Mouse (Mus musculus) G1E-ER4 (cell line): ENCODE results near the gene Lrfn2. TPM values are rescaled to one million over a fixed set of nuclear protein-coding genes. Genes with fewer than 3 reads are reported as not detected.

Experiments
- GATA1 ChIP-seq: IDR thresholded peaks from one replicate; pipeline ENCODE4 v1.8.0; 2012; ENCODE audit warnings: low read length, inconsistent platforms
- polyA plus RNA-seq: library from polyadenylated mRNA; stranded (reverse); fragments of >175 nt; gene quantifications from 2 replicates; pipeline ENCODE4 v1.2.3, GENCODE M21; 2012

Lrfn2 gene
- polyA plus RNA-seq, 1 experiment = not detected

DNA sequence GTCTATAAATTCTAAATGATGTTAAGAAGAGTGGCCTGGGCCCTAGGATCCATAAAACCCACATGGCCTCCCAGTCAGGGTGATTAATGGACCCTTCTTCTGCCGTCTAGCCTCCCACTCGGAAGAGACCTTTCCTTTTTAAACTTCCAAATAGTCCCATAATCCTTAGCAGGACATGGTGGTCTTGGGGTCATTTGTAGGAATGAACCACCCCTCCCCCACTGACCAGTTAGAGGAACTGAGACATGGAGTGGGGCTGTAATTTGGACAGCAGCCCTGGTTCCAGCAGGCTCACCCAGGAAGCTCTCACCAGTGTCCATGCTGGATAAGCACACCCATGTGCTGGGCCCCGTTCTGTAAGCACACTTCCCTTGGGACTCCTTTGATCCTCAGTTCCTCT lies 14.6 kb downstream of the Lrfn2 start:
- TF ChIP-seq GATA1 = no peak

GRCm38 (mm10) chr17:48951250-48951649 lies 19.1 kb downstream of the Lrfn2 start:
- no peak for TF ChIP-seq GATA1

GRCm38 (mm10) chr17:48956033-48956631 lies 24.0 kb downstream of the Lrfn2 start:
- no peak for TF ChIP-seq GATA1

GRCm38 (mm10) chr17:48960161-48960698 lies 28.1 kb downstream of the Lrfn2 start:
- TF ChIP-seq GATA1 = no peak

DNA sequence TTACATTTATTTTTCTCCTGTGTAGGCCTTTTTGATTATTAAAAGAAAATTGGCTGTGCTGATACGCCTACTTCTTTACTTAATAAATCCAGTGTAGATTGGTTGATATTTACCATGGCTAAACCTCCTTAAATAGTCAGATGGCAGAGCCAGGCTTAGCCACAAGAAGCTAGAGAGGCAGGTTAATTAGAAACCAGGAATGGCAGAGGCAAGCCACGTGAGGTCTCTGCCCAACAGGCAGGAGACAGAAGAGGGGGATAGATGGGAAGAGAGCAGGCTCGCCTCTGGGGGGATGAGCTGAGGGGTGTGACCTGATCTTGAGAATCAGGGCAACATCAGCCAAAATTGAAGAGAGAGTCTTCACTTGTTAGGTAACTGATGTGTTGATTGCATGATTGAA lies 30.5 kb downstream of the Lrfn2 start:
- TF ChIP-seq GATA1 = no peak

- TF ChIP-seq GATA1 = no peak
These were observed 31.6 kb downstream of the Lrfn2 start for GRCm38 (mm10) chr17:48963740-48964139.

DNA sequence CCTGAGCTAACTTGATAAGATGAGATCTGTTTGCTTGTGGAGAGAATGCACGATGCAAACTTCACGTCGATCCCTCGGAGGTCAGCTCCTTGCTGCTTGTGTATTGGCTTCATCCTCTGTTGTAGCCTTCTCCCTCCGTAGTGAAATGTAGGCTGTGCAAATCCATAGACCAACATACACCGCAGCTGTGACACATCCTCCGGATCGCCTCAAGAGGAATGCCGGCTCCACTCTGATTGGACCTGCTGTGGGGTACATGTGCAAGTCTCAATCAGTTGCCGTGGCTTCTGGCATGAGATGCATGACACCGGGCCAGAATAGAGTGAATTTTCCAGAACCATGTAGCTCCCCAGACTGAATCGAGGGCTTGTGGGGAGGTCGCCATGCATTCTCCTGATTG lies 36.1 kb downstream of the Lrfn2 start:
- no peak for TF ChIP-seq GATA1

- TF ChIP-seq GATA1 = no peak
These were observed 39.1 kb downstream of the Lrfn2 start for GRCm38 (mm10) chr17:48971296-48971695.

- no peak for TF ChIP-seq GATA1
These were observed 40.7 kb downstream of the Lrfn2 start for GRCm38 (mm10) chr17:48972866-48973265.

DNA sequence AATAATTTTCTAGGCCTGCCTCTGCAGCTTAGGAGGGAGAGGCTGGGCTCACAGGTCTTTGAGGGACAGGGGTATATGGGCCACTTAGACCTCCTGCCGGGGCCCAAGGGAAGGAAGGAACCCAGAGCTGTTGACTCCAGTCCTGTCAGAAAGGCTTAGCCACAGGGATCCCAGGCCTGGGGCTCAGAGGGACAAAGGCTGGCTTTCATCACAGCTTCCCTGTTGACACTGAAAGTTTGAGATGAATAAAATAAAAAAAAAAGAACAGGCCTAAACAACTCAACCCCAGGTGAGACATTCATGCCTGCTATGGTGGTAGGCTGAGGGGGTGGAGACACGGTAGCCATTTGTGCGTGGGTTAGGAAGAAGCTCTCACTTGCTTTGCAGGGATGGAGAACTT lies 41.2 kb downstream of the Lrfn2 start:
- no peak for TF ChIP-seq GATA1

DNA sequence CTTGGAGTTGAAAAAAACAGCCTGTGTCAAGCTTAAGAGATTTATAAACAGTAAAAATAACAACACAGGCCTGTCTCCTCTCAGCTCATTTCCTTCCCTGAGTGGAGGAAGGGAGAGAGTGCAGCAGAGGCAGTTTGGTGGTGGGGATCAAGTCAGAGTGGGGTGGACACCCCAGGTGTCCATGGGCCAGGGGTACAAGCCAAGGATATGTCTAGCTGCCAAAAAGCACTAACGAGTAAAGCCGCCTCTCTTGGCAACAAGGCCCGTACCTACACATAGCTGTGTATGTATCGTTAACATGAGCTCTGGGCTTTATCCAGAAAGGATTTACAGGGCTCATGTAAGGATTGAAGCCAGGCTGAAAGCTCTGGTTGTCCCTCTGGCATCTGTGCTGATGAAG lies 42.9 kb downstream of the Lrfn2 start:
- TF ChIP-seq GATA1 = no peak

DNA sequence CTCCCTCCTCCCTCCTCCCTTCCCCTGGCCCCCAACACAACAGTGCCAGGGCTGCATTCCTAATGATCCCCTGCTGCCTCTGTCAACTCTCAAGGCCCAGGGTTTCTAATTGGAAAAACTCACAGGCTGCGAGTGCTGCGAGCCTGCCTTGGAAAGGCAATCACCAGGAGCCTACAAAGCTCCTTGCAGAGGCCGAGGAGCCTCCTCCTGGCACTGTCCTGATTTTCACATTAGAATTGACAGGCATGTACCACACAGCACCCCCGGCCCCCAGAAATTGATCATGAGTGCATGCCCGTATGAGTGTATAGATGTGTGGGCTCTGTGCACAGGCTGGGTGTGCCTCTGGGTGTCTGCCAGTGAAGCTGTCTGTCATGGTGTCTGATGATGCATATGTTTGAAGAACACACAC lies 44.4 kb downstream of the Lrfn2 start:
- no peak for TF ChIP-seq GATA1

DNA sequence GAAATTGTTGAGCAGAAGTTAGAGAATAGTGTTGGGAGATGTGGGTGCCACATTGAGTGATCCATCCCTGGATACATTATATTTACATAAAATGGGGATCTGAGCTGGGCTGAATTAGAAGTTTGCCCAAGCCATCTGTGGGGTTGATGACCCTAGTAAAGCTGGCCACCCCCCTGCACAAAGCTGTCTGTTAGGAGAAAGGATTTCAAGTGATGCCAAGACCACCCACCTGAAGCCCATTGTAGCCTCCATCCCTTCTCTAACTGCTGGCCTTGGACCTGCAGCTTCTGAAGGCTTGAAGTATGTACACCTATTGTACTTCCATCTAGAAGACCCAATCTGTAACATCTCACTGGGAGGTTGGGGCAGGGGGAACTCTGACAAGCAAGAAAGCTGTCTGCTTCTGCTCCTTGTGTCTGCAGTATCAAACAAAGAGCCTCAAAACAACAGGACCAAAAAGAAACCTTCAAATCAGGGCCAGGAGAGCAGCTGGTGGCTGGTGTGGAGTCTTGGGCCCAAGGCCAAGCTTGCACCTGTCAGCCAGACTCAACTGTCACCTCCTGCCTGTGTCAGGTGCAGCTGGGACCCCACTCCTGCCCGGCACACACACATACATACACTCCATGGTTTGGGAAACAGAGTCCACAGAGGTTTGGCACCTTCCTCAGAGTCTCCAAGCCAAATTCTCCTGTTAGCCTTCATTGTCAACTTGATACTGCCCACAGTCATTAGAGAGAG lies 63.2 kb downstream of the Lrfn2 start:
- TF ChIP-seq GATA1 = no peak

GRCm38 (mm10) chr17:48999463-49000227 lies 67.5 kb downstream of the Lrfn2 start:
- no peak for TF ChIP-seq GATA1

DNA sequence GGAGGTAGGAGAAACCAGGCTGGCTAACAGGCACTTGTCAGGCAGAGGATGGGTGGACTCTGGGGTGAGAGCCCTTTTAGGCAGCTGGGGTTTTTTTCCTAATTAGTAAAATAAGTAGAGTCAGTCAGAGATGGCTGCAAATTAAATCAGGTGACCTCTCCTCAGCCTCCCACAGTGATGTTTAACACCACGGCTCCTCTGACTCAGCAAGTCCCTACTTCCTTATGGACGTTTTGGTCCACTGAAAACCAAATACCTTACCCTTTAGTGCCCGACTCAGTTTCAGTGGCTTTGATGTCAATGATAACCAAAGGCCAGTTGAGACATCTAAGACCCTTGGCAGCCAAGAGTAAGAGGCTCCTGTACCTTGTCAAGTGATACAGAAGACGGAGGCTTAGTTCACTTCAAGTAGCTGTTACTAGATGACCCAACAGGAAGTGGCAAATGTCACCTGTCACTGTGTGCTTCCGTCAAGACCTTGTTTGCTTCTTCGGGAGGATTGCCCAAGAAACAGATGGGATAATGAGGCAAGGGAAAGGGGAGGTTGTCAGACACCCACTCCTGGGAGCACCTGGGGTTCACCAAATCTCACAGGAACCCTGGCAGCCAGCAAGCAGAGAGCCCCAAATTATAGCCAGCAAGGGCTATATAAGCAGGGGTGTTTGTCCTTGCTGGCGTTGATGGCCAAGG lies 77.3 kb downstream of the Lrfn2 start:
- no peak for TF ChIP-seq GATA1

GRCm38 (mm10) chr17:49013876-49014600 lies 81.9 kb downstream of the Lrfn2 start:
- no peak for TF ChIP-seq GATA1
